Mouse (Mus musculus) layer of hippocampus, adult 2 months (tissue): Measurements from ENCODE around the gene Alpl. TPM values are rescaled to one million over a fixed set of nuclear protein-coding genes. Genes with fewer than 3 reads are reported as not detected.

Source experiments
- DNase-seq, 2 experiments: peaks; one replicate each; pipeline ENCODE4 v3.0.0; 2022; ENCODE audit warnings: low spot score in 2 of 2
- H3K27ac ChIP-seq: fragments of 200-600 bp; 2 replicates; pipeline ENCODE4 v1.8.1; 2022
- H3K4me3 ChIP-seq: fragments of 200-600 bp; 2 replicates; pipeline ENCODE4 v1.8.1; 2022; ENCODE audit warnings: mild to moderate bottlenecking
- CTCF ChIP-seq: fragments of 200-600 bp; conservative IDR thresholded peaks from 2 replicates; pipeline ENCODE4 v1.8.1; 2022; ENCODE audit warnings: antibody characterized with exemption, mild to moderate bottlenecking, moderate library complexity
- total RNA-seq, 2 experiments: library from RNA; stranded (reverse); gene quantifications; 2 replicates each; pipeline ENCODE4 v1.2.3; 2021

Alpl gene
- total RNA-seq, 2 experiments from 2014 or later, result 6.8 to 7.2 TPM

GRCm38 (mm10) chr4:137724766-137725165 is 71.4 kb downstream of the Alpl start:
- peak overlapping the region; percentile 28; the same call in 1 of the 2 replicates for H3K27ac ChIP-seq
- DNase-seq, result peak in 1 of 2 experiments; percentile 65
- H3K4me3 ChIP-seq, result no peak overlapping the region
- TF ChIP-seq CTCF, result peak; percentile 92

GRCm38 (mm10) chr4:137724212-137724611 is 72.0 kb downstream of the Alpl start:
- Histone ChIP-seq H3K4me3 (no peak overlapping the region), H3K27ac (peak overlapping the region; percentile 59; the same call in 1 of the 2 replicates)
- DNase-seq, result no peak
- no peak for TF ChIP-seq CTCF

GRCm38 (mm10) chr4:137723527-137723926 is 72.7 kb downstream of the Alpl start:
- DNase-seq, result no peak
- H3K4me3 ChIP-seq, result no peak overlapping the region
- no peak for TF ChIP-seq CTCF
- H3K27ac ChIP-seq, result peak overlapping the region; percentile 71

- peak; percentile 81 for DNase-seq
- TF ChIP-seq CTCF, result peak; percentile 94
- H3K27ac ChIP-seq, result peak overlapping the region; percentile 71
- H3K4me3 ChIP-seq, result peak overlapping the region; percentile 24; the same call in 1 of the 2 replicates
Observed at GRCm38 (mm10) chr4:137722692-137723427, 73.3 kb downstream of the Alpl start.

- no peak for TF ChIP-seq CTCF
- no peak for DNase-seq
- peak overlapping the region; percentile 33; the same call in 1 of the 2 replicates for H3K27ac ChIP-seq
- H3K4me3 ChIP-seq, result no peak overlapping the region
Observed at GRCm38 (mm10) chr4:137722230-137722629, 74.0 kb downstream of the Alpl start.

GRCm38 (mm10) chr4:137721563-137721962 is 74.6 kb downstream of the Alpl start:
- Histone ChIP-seq H3K27ac (no peak overlapping the region), H3K4me3 (no peak overlapping the region)
- no peak for DNase-seq
- no peak for TF ChIP-seq CTCF

GRCm38 (mm10) chr4:137719378-137720077 is 76.7 kb downstream of the Alpl start:
- no peak overlapping the region; the same call in 1 of the 2 replicates for H3K27ac ChIP-seq
- DNase-seq, result no peak
- TF ChIP-seq CTCF, result no peak
- no peak overlapping the region for H3K4me3 ChIP-seq

- DNase-seq, result no peak
- Histone ChIP-seq H3K27ac (no peak overlapping the region), H3K4me3 (no peak overlapping the region)
- no peak for TF ChIP-seq CTCF
Observed at GRCm38 (mm10) chr4:137717671-137718070, 78.5 kb downstream of the Alpl start.

GRCm38 (mm10) chr4:137717005-137717404 is 79.2 kb downstream of the Alpl start:
- no peak for DNase-seq
- H3K27ac ChIP-seq, result no peak overlapping the region
- H3K4me3 ChIP-seq, result no peak overlapping the region
- no peak for TF ChIP-seq CTCF

- no peak overlapping the region for H3K4me3 ChIP-seq
- no peak overlapping the region for H3K27ac ChIP-seq
- TF ChIP-seq CTCF, result peak; percentile 64
- DNase-seq, result no peak
Observed at GRCm38 (mm10) chr4:137714020-137714624, 82.1 kb downstream of the Alpl start.

GRCm38 (mm10) chr4:137712963-137713362 is 83.2 kb downstream of the Alpl start:
- DNase-seq, result no peak
- Histone ChIP-seq H3K4me3 (no peak overlapping the region), H3K27ac (no peak overlapping the region)
- TF ChIP-seq CTCF, result no peak

GRCm38 (mm10) chr4:137707216-137707990 is 88.8 kb downstream of the Alpl start:
- Histone ChIP-seq H3K4me3 (peak overlapping the region; percentile 37), H3K27ac (no peak overlapping the region)
- TF ChIP-seq CTCF, result no peak
- DNase-seq, result peak in 1 of 2 experiments; percentile 68

- no peak overlapping the region for H3K4me3 ChIP-seq
- TF ChIP-seq CTCF, result no peak
- no peak overlapping the region for H3K27ac ChIP-seq
- no peak for DNase-seq
Observed at GRCm38 (mm10) chr4:137706510-137706909, 89.7 kb downstream of the Alpl start.
